Mouse (Mus musculus) cerebellum, adult 18-20 months (tissue): ENCODE results near the gene 4632433K11Rik.

ENCODE experiments used
- DNase-seq, 2 experiments: peaks; one replicate each; pipeline ENCODE4 v3.0.0; 2021

4632433K11Rik gene

GRCm38 (mm10) chr7:5020000-5020681 is 13.8 kb upstream of the 4632433K11Rik start, which contains the start of the genes Zfp865 and Ccdc106:
Gene Zfp865, plus strand, starts transcription at chr7:5020376.
Gene Ccdc106, plus strand, starts transcription at chr7:5020553.
- DNase-seq, result peak; percentile 97 to 98

GRCm38 (mm10) chr7:5020685-5021084 is 13.2 kb upstream of the 4632433K11Rik start:
- DNase-seq, result peak in 1 of 2 experiments; percentile 47

- no peak for DNase-seq
Observed at GRCm38 (mm10) chr7:5021197-5021596, 12.7 kb upstream of the 4632433K11Rik start.

- DNase-seq, result no peak
Observed at GRCm38 (mm10) chr7:5029543-5029942, 4.4 kb upstream of the 4632433K11Rik start.

GRCm38 (mm10) chr7:5029946-5030345 is 4.0 kb upstream of the 4632433K11Rik start:
- DNase-seq, result no peak

- DNase-seq, result no peak
Observed at GRCm38 (mm10) chr7:5030554-5031275, 3.2 kb upstream of the 4632433K11Rik start.

- no peak for DNase-seq
Observed at GRCm38 (mm10) chr7:5031496-5031895, 2.4 kb upstream of the 4632433K11Rik start.

GRCm38 (mm10) chr7:5035628-5036027 is 1.7 kb downstream of the 4632433K11Rik start:
- no peak for DNase-seq

- no peak for DNase-seq
Observed at GRCm38 (mm10) chr7:5036136-5036535, 2.2 kb downstream of the 4632433K11Rik start.

GRCm38 (mm10) chr7:5037026-5037425 is 3.1 kb downstream of the 4632433K11Rik start:
- no peak for DNase-seq

GRCm38 (mm10) chr7:5037467-5037866 is 3.5 kb downstream of the 4632433K11Rik start:
- DNase-seq, result no peak

- peak; percentile 94 to 95 for DNase-seq
Observed at GRCm38 (mm10) chr7:5038109-5038732, 4.3 kb downstream of the 4632433K11Rik start, which contains the start of gene Zfp784. Gene Zfp784, minus strand, starts transcription at chr7:5038446.

- DNase-seq, result no peak
Observed at GRCm38 (mm10) chr7:5038940-5039339, 5.0 kb downstream of the 4632433K11Rik start.

GRCm38 (mm10) chr7:5044981-5045380 is 11.1 kb downstream of the 4632433K11Rik start:
- no peak for DNase-seq

GRCm38 (mm10) chr7:5046112-5046511 is 12.2 kb downstream of the 4632433K11Rik start:
- DNase-seq, result no peak

- peak in 1 of 2 experiments; percentile 50 for DNase-seq
Observed at GRCm38 (mm10) chr7:5047313-5047712, 13.4 kb downstream of the 4632433K11Rik start.

- peak; percentile 77 to 90 for DNase-seq
Observed at GRCm38 (mm10) chr7:5051193-5052192, 17.6 kb downstream of the 4632433K11Rik start, which contains the start of gene Zfp580. Gene Zfp580, plus strand, starts transcription at chr7:5051538.

GRCm38 (mm10) chr7:5052438-5052837 is 18.5 kb downstream of the 4632433K11Rik start:
- DNase-seq, result peak in 1 of 2 experiments; percentile 35

GRCm38 (mm10) chr7:5052931-5053343 is 19.0 kb downstream of the 4632433K11Rik start:
- DNase-seq, result peak in 1 of 2 experiments; percentile 56

- peak in 1 of 2 experiments; percentile 57 for DNase-seq
Observed at GRCm38 (mm10) chr7:5053456-5054179, 19.7 kb downstream of the 4632433K11Rik start.

- peak; percentile 59 to 73 for DNase-seq
Observed at GRCm38 (mm10) chr7:5056651-5057263, 22.8 kb downstream of the 4632433K11Rik start.
